Mouse (Mus musculus): ENCODE results near the gene Gm38431.

GRCm38 (mm10) chr9:21134595-21135328 lies 43.0 kb upstream of the Gm38431 start:
- TF ChIP-seq CTCF (IDR thresholded peaks at IDR 0.05; ENCODE audit: low read depth) (no peak), EP300 (IDR thresholded peaks at IDR 0.05; ENCODE audit: low read depth) (no peak)
